Mouse (Mus musculus): ENCODE measurements at regions not wholly inside any gene's neighbourhood (a gene's known extent, or its start where the extent isn't known, plus 50 kb on each side); places are given as distances from the start of the nearest gene placed in this dataset.

DNA sequence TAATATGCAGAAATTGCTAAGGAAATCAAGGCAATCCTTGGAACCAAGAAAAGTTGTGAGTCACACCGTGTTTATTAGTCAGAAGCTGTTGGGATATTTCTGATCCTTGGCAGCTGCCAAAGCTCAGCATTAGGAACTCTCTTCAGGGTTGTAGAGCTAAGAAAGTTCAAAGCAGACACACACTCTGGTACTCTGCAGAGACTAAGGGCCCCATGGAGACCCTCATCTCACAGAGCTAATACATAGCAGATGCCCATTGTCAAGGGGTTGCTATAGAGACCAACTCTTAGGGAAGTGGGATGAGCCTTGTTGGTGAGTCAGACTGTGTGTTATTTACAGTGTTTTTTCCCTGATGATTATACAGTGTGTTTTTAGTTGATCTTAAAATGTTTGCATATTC is 517.4 kb upstream of the Fam174a start:
- H3K4me1 ChIP-seq = no peaks in the 10 kb centered on the region
- H3K27me3 ChIP-seq (replicated peaks) = no peaks in the 10 kb centered on the region
- no peak for TF ChIP-seq FLI1 (IDR thresholded peaks at IDR 0.05; ENCODE audit: low read length)
- TF ChIP-seq GATA1 (IDR thresholded peaks at IDR 0.05; ENCODE audit: borderline replicate concordance, low read length) = no peak
- H3K36me3 ChIP-seq (replicated peaks; ENCODE audit: low read length) = no peaks in the 10 kb centered on the region
- no peak overlapping the region for H3K4me3 ChIP-seq (replicated peaks)
- H3K9me3 ChIP-seq = no peaks in the 10 kb centered on the region

DNA sequence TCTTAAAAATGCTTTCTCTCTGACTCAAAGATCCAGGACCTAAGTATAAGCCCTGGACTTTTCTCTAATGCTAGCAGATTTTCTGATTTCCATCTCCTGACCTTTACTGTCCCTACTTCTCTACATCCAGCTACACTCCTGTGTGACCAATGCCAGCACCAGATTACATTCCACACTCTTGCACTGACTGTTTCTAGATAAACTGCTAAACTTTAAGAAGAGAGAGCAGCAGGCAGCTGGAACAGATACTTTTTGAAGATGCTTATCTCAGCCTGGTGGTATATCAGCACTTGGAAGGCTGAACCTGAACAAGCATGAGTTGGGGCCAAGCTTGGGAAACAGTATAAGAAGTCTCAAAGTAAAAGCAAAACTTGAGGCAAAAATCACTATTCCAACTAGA is 509.7 kb upstream of the Fam174a start:
- Histone ChIP-seq H3K9me3 (no peaks in the 10 kb centered on the region), H3K27me3 (replicated peaks) (no peaks in the 10 kb centered on the region), H3K36me3 (replicated peaks; ENCODE audit: low read length) (no peaks in the 10 kb centered on the region), H3K4me1 (no peaks in the 10 kb centered on the region), H3K4me3 (replicated peaks) (no peak overlapping the region)
- TF ChIP-seq FLI1 (IDR thresholded peaks at IDR 0.05; ENCODE audit: low read length) (no peak), GATA1 (IDR thresholded peaks at IDR 0.05; ENCODE audit: borderline replicate concordance, low read length) (no peak)

DNA sequence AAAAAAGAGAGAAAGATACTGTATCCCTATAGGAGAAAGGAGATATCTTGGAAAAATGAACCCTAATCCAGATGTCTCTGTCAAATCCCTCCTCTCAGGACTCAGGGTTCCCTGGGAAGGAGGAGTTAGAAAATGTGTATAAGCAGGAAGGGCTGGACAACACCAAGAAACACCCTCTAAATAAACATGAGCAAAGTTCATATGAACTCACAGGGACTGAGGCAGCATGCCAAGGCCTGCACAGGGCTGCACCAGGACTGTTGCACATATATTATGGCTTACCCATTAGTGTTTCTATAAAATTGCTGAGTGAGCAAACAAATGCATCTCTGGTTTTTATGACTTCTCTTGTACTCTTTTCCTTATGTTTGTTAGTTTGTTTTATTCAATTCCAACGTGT is 508.5 kb upstream of the Fam174a start:
- TF ChIP-seq FLI1 (IDR thresholded peaks at IDR 0.05; ENCODE audit: low read length) (no peak), GATA1 (IDR thresholded peaks at IDR 0.05; ENCODE audit: borderline replicate concordance, low read length) (no peak)
- no peaks in the 10 kb centered on the region for H3K27me3 ChIP-seq (replicated peaks)
- no peaks in the 10 kb centered on the region for H3K4me1 ChIP-seq
- no peak overlapping the region for H3K4me3 ChIP-seq (replicated peaks)
- no peaks in the 10 kb centered on the region for H3K36me3 ChIP-seq (replicated peaks; ENCODE audit: low read length)
- H3K9me3 ChIP-seq = no peaks in the 10 kb centered on the region

DNA sequence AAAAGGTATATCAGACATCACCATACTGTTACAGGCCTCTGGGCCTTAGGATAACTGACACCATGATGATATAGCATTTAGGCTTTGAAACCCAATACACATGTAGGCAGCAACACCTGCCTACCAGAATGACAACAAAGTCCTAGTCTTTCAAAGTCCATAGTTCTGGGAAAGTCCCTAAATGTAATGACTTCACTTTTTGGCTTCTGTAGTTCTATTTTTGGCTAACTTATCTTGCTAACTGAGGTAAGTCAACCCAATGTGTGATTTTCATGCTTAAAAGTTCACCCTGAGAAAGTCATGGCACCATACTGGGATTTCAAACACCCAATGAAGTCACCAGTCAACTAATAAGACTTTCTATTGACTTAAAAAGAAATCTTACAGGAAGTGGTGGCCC is 485.8 kb upstream of the Fam174a start:
- TF ChIP-seq GATA1 (IDR thresholded peaks at IDR 0.05; ENCODE audit: borderline replicate concordance, low read length) = no peak
- TF ChIP-seq FLI1 (IDR thresholded peaks at IDR 0.05; ENCODE audit: low read length) = no peak

DNA sequence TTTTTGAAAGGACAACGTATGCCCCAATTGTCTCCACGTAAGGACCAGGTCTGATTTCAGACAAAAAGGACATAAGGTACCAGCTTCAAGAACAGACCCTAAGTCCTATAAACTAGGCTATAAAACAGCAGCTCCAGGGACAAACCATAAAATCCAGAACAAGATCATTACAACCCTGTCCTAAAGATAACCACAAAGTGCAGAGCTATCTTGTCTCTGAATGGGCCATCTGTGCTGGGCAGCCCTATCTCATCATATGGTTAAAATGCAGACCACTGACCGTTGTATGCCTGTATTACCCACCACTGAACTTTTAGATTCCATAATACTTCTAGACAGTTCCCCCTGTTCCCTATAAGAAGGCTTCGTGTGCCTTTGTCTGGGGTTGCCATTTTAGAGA is 477.4 kb upstream of the Fam174a start:
- Histone ChIP-seq H3K9me3 (no peaks in the 10 kb centered on the region), H3K4me3 (replicated peaks) (no peak overlapping the region), H3K27me3 (replicated peaks) (no peaks in the 10 kb centered on the region), H3K4me1 (no peaks in the 10 kb centered on the region; the same call in 1 of the 2 replicates), H3K36me3 (replicated peaks; ENCODE audit: low read length) (no peaks in the 10 kb centered on the region)
- no peak for TF ChIP-seq GATA1 (IDR thresholded peaks at IDR 0.05; ENCODE audit: borderline replicate concordance, low read length)
- TF ChIP-seq FLI1 (IDR thresholded peaks at IDR 0.05; ENCODE audit: low read length) = no peak

More for the DNA sequence above, 485.8 kb upstream of the Fam174a start:
- no peaks in the 10 kb centered on the region for H3K4me1 ChIP-seq
- H3K4me3 ChIP-seq (replicated peaks) = no peak overlapping the region
- no peaks in the 10 kb centered on the region for H3K27me3 ChIP-seq (replicated peaks)
- H3K36me3 ChIP-seq (replicated peaks; ENCODE audit: low read length) = no peaks in the 10 kb centered on the region
- no peaks in the 10 kb centered on the region for H3K9me3 ChIP-seq

DNA sequence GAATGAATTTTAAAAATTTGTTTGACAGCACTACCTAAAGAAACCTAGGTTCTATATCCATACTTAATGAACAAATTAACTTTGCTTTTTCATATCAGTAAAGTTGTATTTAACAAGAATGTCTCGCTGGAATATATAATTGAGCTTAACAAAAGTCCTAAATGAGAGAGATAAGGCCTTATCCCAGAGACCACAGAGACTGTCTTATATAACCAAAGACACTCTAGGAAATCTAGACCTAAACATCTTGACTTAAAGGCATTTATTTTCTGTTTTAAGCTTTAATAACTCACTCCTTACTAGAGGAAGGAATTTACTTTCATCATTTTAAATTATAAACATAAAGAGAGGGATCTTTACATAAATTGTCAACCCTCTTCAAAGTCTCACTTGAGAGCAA is 461.9 kb upstream of the Fam174a start:
- TF ChIP-seq FLI1 (IDR thresholded peaks at IDR 0.05; ENCODE audit: low read length) (no peak), GATA1 (IDR thresholded peaks at IDR 0.05; ENCODE audit: borderline replicate concordance, low read length) (no peak)
- no peaks in the 10 kb centered on the region for H3K4me1 ChIP-seq
- no peak overlapping the region for H3K4me3 ChIP-seq (replicated peaks)
- no peaks in the 10 kb centered on the region for H3K9me3 ChIP-seq
- no peaks in the 10 kb centered on the region for H3K27me3 ChIP-seq (replicated peaks)
- no peaks in the 10 kb centered on the region for H3K36me3 ChIP-seq (replicated peaks; ENCODE audit: low read length)

DNA sequence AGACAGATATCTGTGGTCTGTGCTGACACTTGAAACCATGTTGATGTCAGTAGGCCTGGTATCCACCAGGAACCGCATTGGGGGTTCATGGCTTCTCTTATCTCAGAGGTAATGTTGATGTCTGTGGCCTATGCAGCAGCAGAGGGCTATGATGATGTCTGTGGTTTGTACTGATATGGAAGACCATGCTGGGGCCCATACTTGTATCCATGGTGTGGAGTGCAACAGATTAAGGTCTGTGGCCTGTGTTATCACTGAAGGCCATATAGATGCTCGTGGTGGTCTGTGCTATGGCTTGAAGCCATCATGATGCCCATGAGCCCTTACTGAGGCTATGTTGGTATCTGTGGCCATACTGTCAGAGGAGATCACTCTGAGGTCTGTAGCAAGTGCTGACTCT is 455.0 kb upstream of the Fam174a start:
- Histone ChIP-seq H3K27me3 (replicated peaks) (no peaks in the 10 kb centered on the region), H3K36me3 (replicated peaks; ENCODE audit: low read length) (no peaks in the 10 kb centered on the region), H3K9me3 (peaks cover 3% of the 10 kb centered on the region; the same call in 1 of the 2 replicates), H3K4me3 (replicated peaks) (peak overlapping the region; percentile 47), H3K4me1 (peaks cover 10% of the 10 kb centered on the region)
- TF ChIP-seq GATA1 (IDR thresholded peaks at IDR 0.05; ENCODE audit: borderline replicate concordance, low read length) (no peak), FLI1 (IDR thresholded peaks at IDR 0.05; ENCODE audit: low read length) (no peak)

DNA sequence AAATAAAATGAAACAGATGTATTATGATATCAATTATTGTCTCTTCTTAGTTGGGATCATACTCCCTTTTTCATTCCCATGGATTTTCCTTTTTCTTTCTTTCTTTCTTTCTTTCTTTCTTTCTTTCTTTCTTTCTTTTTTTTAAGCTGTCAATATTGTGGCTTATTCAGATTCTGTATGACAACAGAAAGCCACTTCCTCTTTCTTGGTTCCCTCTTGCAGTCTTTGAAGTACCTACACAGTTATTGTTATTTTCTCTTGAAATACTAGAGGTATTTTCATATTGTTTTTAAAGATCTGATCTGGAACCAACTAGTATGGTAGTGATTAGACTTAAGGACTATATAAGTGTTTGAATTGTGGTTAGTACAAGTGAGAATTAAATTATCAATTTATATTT is 444.6 kb upstream of the Fam174a start:
- Histone ChIP-seq H3K4me3 (replicated peaks) (no peak overlapping the region), H3K4me1 (no peaks in the 10 kb centered on the region), H3K27me3 (replicated peaks) (no peaks in the 10 kb centered on the region), H3K9me3 (no peaks in the 10 kb centered on the region), H3K36me3 (replicated peaks; ENCODE audit: low read length) (no peaks in the 10 kb centered on the region)
- TF ChIP-seq FLI1 (IDR thresholded peaks at IDR 0.05; ENCODE audit: low read length) = no peak
- TF ChIP-seq GATA1 (IDR thresholded peaks at IDR 0.05; ENCODE audit: borderline replicate concordance, low read length) = no peak

DNA sequence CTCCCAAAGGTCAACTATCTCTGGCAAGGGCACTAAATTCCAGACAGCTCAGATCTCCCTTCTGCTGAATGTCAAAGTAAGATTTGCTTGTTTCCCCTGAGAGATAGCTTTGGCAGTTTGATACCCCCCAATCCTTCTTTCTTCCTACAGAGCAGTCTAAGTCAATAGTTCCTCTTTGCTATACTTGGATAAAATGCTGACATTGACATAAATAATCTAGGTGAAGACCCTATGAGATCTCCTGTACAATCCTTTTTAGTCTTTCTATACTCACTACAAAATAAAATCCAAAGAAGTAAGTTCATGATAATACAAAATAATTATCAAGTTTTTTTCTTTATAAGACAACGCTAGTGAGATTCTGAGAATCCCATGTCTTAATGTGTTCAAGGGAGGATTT is 432.9 kb upstream of the Fam174a start:
- Histone ChIP-seq H3K36me3 (replicated peaks; ENCODE audit: low read length) (no peaks in the 10 kb centered on the region), H3K4me1 (no peaks in the 10 kb centered on the region), H3K27me3 (replicated peaks) (no peaks in the 10 kb centered on the region), H3K9me3 (no peaks in the 10 kb centered on the region), H3K4me3 (replicated peaks) (no peak overlapping the region)
- TF ChIP-seq GATA1 (IDR thresholded peaks at IDR 0.05; ENCODE audit: borderline replicate concordance, low read length) (no peak), FLI1 (IDR thresholded peaks at IDR 0.05; ENCODE audit: low read length) (no peak)

DNA sequence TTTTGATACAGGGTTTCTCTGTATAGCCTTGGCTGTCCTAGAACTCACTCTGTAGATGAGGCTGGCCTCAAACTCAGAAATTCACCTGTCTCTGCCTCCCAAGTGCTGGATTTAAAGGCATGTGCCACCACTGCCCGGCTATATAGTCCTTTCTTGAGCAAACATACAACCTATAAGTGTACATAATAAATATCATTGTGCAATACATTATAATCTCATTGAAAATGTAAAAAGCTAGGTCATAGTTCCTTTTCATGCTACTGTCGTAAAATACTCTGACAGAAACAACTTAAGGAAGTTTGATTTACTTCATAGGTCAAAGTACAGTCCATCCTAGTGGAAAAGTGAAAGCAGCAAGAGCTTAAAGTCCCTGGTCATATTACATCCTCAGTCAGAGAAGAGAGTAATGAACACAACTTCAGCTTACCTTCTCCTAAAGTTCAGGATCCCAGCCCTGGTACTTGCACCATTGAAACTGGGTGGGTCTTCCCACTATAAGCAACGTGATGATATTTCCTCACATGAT is 408.4 kb upstream of the Fam174a start:
- H3K9me3 ChIP-seq = no peaks in the 10 kb centered on the region
- TF ChIP-seq GATA1 (IDR thresholded peaks at IDR 0.05; ENCODE audit: borderline replicate concordance, low read length) = no peak
- no peak for TF ChIP-seq FLI1 (IDR thresholded peaks at IDR 0.05; ENCODE audit: low read length)
- H3K27me3 ChIP-seq (replicated peaks) = no peaks in the 10 kb centered on the region

DNA sequence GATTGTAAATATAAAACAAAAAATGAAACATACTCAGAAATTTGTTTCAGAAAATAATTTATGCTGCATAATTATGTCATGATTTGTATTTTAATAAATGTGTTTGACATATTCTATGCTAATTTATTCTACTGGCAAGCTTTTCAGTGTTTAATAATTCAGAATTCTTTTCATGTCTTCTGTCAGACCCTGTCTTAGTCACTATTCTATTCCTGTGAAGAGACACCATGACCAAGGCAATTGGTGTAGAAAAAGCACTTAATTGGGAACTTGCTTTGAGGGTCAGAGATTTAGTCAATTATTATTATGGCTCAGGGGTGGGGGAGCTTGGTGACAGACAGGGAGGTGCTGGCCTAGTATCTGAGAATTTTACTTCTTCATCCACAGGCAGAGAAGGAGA is 402.6 kb upstream of the Fam174a start:
- TF ChIP-seq GATA1 (IDR thresholded peaks at IDR 0.05; ENCODE audit: borderline replicate concordance, low read length) (no peak), FLI1 (IDR thresholded peaks at IDR 0.05; ENCODE audit: low read length) (no peak)
- H3K4me3 ChIP-seq (replicated peaks) = no peak overlapping the region
- H3K9me3 ChIP-seq = no peaks in the 10 kb centered on the region
- H3K27me3 ChIP-seq (replicated peaks) = no peaks in the 10 kb centered on the region
- H3K36me3 ChIP-seq (replicated peaks; ENCODE audit: low read length) = no peaks in the 10 kb centered on the region
- H3K4me1 ChIP-seq = no peaks in the 10 kb centered on the region

More for the DNA sequence above, 408.4 kb upstream of the Fam174a start:
- Histone ChIP-seq H3K4me3 (replicated peaks) (no peak overlapping the region), H3K36me3 (replicated peaks; ENCODE audit: low read length) (no peaks in the 10 kb centered on the region), H3K4me1 (no peaks in the 10 kb centered on the region)
